Mouse (Mus musculus): ENCODE measurements around the gene Tmeff2. TPM values are rescaled to one million over a fixed set of nuclear protein-coding genes. Genes with fewer than 3 reads are reported as not detected.

Gene Tmeff2
- total RNA-seq, 2 experiments from 2014 or later: not detected

GRCm38 (mm10) chr1:51094713-51095112, 194.3 kb downstream of the Tmeff2 start:
- ATAC-seq (replicated peaks; ENCODE audit: low FRiP score, low TSS enrichment, poor library complexity, severe bottlenecking): no peak

DNA sequence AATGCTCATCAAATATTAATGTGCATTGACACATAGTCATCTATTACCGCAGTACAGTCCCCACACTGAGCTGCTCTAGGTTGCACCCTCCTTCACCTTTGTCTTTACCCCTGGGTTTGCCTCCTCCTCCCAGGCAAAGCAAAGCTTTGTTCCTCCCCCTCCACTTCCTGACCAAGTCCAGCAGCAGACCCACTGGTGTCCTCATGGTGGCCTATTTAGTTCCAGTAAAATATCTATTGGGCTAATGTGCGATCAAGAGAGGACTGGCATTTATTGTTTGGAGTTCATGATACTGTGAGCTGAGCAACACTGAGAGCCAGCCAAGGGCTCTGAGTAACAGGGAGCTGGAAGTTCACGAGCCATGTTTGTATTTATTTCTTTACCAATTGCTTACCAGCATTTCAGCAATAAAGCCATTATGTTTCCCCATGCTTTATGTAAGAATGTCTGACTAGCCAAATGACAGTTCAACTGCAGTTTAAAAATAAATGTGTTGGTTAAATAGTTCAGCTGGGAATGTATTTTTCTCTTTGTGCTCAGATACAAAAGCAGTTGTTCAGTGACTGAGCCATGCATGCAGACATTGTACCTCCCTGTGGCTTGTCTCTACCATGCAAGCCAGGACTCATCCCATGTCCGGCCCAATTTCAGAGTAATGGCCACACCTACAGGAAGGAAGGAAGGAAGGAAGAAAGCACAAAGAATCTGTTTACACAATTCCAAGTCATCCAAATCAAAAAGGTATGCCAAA, 196.6 kb downstream of the Tmeff2 start:
- ATAC-seq (replicated peaks; ENCODE audit: low FRiP score, low TSS enrichment, poor library complexity, severe bottlenecking): no peak

GRCm38 (mm10) chr1:51101034-51101590, 200.7 kb downstream of the Tmeff2 start:
- no peak for ATAC-seq (replicated peaks; ENCODE audit: low FRiP score, low TSS enrichment, poor library complexity, severe bottlenecking)

- ATAC-seq (replicated peaks; ENCODE audit: low FRiP score, low TSS enrichment, poor library complexity, severe bottlenecking): no peak
These were observed 204.3 kb downstream of the Tmeff2 start for GRCm38 (mm10) chr1:51104698-51105097.

DNA sequence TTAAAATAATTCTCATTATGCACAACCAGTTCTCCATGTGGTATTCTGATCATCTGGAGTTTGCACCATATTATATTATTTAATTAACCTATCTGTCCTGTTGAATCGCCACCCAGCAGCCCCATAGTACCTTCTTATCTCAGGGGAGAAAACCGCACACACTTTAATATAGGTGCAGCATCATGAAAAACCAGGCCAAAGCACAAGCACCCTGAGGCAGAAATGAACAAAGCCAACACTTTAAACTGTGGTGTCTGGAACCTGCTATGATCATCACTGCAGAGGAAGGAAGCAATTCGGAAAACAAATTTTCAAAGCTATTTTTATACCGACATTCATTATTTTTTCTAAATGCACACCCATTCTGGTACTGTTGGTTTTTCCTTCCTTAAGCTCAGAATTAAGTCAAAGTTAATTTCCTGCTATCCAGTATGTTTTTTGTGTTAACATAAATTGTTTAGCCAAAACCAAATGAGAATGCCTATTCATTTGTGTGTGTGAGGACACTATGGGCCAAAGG, 206.0 kb downstream of the Tmeff2 start:
- no peak for ATAC-seq (replicated peaks; ENCODE audit: low FRiP score, low TSS enrichment, poor library complexity, severe bottlenecking)

DNA sequence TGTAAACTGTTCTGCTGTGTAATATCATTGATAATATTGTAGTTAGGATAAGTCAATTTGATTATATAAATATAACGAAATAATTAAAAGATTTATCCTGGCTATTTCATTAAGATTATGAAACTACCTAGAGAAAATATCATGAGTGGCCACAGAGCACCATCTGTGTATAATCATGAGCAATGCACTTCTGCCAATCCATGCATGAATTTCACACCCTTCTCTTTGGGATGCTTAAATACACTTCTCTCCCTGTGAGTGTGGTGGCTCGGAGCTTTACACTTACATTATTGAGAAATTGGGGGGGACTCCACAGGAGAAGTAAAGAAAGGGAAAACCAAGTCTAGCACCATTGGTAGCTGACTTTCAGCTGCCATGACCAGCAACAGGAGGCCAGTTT, 206.9 kb downstream of the Tmeff2 start:
- no peak for ATAC-seq (replicated peaks; ENCODE audit: low FRiP score, low TSS enrichment, poor library complexity, severe bottlenecking)

DNA sequence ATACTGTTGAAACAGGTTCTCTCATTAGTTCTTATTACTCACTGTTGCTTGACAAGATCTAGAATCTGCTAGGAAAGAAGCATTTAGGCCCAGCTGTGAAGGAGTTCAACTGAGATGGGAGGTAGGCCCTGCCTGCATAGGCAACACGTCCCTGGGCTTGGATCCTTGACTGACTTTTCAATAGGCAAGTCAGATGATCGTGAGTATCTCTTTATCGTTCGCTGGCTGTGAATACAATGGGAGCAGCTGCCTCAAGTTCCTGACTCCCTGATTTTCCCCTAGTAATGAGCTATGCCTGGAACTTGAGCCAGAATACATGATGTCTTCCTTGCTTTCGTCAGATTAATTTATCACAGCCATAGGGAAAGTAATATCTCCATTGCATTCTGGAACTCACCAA, 214.3 kb downstream of the Tmeff2 start:
- no peak for ATAC-seq (replicated peaks; ENCODE audit: low FRiP score, low TSS enrichment, poor library complexity, severe bottlenecking)

- ATAC-seq (replicated peaks; ENCODE audit: low FRiP score, low TSS enrichment, poor library complexity, severe bottlenecking): no peak
These were observed 215.3 kb downstream of the Tmeff2 start for GRCm38 (mm10) chr1:51115761-51116160.

DNA sequence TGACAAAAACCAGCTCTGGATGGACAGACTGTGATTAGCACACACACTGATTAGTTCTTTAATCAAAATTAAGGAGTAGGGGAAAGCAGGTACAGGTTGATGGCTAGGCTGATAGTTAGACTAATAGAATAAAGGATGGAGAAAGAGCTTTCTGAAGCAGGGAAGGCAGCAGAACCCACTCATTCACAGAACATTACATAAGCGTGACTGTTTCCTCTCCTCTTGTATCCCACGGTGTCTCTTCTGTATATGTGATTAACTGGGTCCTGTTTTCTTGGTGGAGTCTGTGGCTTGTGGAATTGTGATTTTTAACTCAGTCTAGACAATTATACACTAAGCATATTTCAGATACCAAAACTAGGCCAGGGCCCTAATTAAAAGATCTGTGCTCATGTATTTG, 217.4 kb downstream of the Tmeff2 start:
- no peak for ATAC-seq (replicated peaks; ENCODE audit: low FRiP score, low TSS enrichment, poor library complexity, severe bottlenecking)

DNA sequence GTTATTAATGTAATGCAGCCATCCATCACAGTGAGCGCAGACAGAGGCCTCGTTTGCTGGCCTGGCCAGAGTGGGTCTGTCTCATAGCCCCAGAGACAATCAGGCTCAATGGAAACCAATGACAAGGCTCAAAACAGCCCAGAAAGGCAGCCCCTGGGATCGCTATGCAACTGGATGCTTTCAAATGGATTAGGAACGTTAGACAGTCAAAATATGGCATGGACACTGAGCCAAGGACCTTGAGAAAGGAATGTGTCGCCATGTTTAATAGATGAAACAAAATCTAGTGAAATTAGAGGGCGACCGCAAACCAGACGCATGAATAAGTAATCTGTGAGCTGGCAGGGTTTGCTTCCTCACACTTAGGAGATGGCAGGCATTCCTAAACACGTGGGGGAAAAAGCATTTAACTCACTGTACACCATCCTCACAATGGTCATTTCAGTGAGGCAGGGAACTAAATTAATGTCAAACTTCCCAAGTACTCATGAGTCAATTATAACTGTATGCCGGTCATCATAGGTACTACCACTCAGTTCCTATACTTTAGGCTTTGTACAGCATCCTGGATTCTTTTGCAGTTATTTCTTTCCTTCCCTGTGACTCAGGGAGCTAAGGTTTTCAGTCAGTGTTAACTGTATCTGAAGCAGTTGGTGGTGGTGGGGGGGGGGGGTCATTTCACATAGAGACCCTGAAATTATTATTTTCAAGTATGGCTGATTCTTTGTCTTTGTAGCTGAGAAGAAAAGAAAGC, 225.4 kb downstream of the Tmeff2 start:
- ATAC-seq (replicated peaks; ENCODE audit: low FRiP score, low TSS enrichment, poor library complexity, severe bottlenecking): no peak

DNA sequence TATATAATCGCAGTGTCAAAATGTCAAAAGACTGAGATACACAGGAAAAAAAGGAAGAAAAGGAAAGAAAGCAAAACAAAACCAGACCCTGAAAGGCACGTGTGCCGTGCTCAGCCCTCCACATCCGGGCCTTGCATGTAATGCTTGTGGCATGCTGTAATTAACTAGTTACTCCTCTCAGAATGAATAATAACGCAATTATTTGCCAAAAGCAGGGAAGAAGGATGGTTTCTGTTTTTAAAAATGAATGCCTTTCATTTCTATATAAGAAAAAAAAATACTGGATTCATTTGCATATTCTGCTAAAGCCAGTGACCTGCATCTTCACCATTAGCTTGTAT, 225.9 kb downstream of the Tmeff2 start:
- ATAC-seq (replicated peaks; ENCODE audit: low FRiP score, low TSS enrichment, poor library complexity, severe bottlenecking): no peak

DNA sequence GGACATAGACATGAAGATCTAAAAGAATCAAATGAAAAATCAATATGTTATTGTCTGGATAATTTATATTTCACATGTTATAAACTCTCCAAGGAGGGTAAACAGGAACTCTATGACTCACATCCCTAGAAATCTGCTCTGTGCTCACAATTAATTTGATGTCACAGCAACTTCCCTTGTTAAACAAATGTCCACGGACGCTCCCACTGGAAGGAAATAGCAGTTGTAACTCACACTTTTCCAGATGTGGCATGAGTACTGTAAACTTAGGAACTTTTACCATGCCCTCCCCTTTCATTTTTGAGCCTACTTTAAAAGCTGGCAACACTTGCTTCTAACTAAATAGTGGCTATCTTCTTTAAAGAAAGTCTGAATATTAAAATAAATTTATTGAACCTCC, 236.3 kb downstream of the Tmeff2 start:
- ATAC-seq (replicated peaks; ENCODE audit: low FRiP score, low TSS enrichment, poor library complexity, severe bottlenecking): no peak

GRCm38 (mm10) chr1:51139605-51140004, 239.2 kb downstream of the Tmeff2 start:
- no peak for ATAC-seq (replicated peaks; ENCODE audit: low FRiP score, low TSS enrichment, poor library complexity, severe bottlenecking)

- no peak for ATAC-seq (replicated peaks; ENCODE audit: low FRiP score, low TSS enrichment, poor library complexity, severe bottlenecking)
These were observed 240.9 kb downstream of the Tmeff2 start for GRCm38 (mm10) chr1:51141381-51141780.

DNA sequence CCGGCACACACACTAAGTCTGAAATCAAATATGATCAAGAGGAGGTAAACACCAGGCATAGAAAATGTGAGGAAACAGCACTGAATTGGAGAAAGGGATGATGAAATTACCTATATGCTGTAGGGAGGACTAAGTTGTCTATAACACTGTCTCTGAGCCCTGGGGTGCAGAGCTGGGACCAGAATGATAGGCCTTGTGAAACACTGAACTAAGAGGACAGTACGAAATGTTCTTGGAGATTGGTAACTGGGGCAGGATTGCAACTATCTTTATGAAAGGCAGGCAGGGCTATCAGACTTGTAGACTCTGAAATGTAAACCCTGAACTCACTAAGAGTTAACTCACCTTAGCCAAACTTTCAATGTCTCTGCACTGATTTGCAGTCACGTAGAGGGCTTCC, 242.3 kb downstream of the Tmeff2 start:
- no peak for ATAC-seq (replicated peaks; ENCODE audit: low FRiP score, low TSS enrichment, poor library complexity, severe bottlenecking)

- ATAC-seq (replicated peaks; ENCODE audit: low FRiP score, low TSS enrichment, poor library complexity, severe bottlenecking): no peak
These were observed 245.2 kb downstream of the Tmeff2 start for GRCm38 (mm10) chr1:51145693-51146092.

DNA sequence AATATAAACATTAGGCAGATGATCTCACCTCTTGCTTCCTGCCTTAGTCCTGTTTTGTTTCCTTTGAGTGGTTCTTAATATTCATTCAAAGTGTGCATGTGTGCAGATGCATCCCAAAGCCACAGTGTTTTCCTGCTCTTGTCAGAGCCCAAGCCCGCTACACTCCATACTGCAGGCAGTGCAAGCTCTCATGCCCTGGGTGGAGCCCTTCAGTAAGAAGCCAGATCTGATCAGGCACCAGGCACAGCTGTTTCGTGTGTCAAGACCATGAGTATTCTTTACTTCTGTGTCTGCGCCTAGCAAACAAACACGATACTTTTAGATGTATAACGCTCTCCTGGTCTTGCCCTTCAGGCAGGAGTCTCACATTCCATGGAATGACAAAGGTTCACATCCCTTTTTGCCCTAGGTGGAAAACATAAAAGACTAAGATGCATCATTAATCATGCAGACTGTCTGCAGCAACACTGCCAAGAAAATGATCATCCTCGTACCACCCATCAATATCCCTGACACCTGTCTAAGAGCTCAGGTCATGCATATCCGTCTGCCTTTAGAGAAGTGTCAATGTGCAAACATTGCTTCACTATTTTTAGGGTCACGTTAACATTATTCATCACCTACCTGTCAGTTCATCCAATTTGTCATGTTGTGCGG, 248.2 kb downstream of the Tmeff2 start:
- ATAC-seq (replicated peaks; ENCODE audit: low FRiP score, low TSS enrichment, poor library complexity, severe bottlenecking): no peak

- no peak for ATAC-seq (replicated peaks; ENCODE audit: low FRiP score, low TSS enrichment, poor library complexity, severe bottlenecking)
These were observed 249.0 kb downstream of the Tmeff2 start for GRCm38 (mm10) chr1:51149488-51149887.

GRCm38 (mm10) chr1:51149890-51150289, 249.4 kb downstream of the Tmeff2 start:
- no peak for ATAC-seq (replicated peaks; ENCODE audit: low FRiP score, low TSS enrichment, poor library complexity, severe bottlenecking)

DNA sequence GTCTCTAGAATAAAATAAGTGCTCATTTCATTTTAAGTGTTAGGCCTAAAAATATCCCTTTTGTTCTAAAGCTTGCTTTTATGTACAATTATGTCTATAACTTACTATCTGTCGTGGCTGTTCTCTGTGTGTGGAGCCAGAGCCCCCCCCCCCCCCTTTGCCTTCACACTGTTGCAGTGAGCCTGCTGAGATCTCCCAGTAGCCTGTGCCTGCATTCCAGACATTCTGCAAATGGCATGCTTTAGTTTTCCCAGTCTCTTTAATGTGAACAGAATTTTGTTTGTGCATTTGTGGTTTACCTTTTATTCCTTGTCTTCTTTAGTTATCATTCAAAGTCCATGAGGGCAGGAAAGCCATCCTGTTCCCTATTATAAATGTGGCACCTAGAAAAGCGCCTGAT, 251.6 kb downstream of the Tmeff2 start:
- ATAC-seq (replicated peaks; ENCODE audit: low FRiP score, low TSS enrichment, poor library complexity, severe bottlenecking): no peak
